Mouse (Mus musculus): ENCODE measurements at regions not wholly inside any gene's neighbourhood (a gene's known extent, or its start where the extent isn't known, plus 50 kb on each side); places are given as distances from the start of the nearest gene placed in this dataset.
A peak's percentile ranks its signal among the peaks of the same experiment; 100 is the strongest.

DNA sequence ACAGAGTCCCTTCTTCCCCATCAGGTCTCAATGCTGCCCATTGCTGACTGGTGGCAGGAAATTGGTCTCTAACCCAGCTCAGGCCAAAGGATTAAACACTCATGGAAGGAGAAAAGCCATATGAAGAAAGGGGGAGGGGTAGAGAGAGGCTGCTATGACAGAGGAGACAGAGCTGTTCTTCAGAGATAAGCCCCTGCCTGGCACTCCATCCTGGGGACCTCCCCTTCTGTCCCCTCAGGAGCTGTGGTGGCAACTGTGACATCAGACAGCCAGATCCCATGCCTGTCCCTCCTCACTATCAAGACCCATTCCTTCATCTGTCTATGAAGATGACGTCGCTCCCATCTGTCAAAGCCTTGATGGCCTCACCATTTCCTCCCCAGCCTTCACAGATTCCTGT, 126.6 kb upstream of the Csf3r start:
- no peak overlapping the region for H3K9ac ChIP-seq (ENCODE audit: low read length)
- no peaks in the 10 kb centered on the region for H3K36me3 ChIP-seq (ENCODE audit: control insufficient read depth, insufficient read depth, low read length)
- ATAC-seq = no peak
- H3K4me2 ChIP-seq (ENCODE audit: low read length) = no peak overlapping the region
- no peak overlapping the region for H3K4me3 ChIP-seq (ENCODE audit: low read depth, low read length)
- no peak overlapping the region for H3K27ac ChIP-seq (ENCODE audit: low read depth, low read length)
- H3K9me3 ChIP-seq (replicated peaks; ENCODE audit: control insufficient read depth, low read length) = no peaks in the 10 kb centered on the region
- 77% methylated on average over 2 of the region's 2 CpGs for WGBS
- H3K27me3 ChIP-seq (replicated peaks; ENCODE audit: control insufficient read depth, insufficient read depth, low read length) = no peaks in the 10 kb centered on the region
- H3K4me1 ChIP-seq (ENCODE audit: control insufficient read depth, insufficient read depth, low read length) = peaks cover 19% of the 10 kb centered on the region; the same call in 1 of the 2 replicates
- peak; percentile 27 for DNase-seq (ENCODE audit: low spot score)

DNA sequence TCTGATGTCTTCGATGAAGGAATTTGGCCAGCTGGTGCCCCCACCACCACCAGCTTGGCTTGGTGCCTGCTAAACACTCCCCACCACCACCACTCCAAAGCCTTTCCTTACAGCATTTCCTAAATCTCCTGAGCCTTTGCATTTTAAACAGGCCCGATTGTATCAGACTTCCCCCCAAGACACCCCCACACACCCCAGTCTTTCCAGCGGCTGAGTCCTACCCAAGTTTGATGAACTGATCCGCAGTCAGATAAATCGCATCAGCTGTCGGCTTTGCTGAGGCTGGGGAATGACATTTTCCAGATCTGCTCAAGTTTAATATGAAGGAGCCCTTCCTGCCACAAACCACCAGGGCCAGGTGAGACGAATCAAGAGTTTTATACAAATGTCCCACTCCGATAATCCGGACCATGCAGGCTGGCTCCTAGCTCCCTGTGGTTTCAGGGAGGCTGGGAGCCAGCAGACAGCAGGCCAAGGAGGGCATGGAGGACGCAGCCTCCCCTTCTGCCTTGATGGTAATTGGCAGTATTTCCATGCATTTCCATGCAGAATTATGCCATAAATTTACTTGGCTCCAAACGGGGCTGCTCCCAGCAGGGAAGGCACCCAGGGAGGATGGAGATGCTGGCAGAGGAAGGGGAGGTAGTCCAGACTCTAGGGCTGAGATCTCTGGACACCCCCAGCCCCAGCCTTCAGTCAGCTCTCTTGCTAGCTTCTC, 125.6 kb upstream of the Csf3r start:
- Histone ChIP-seq H3K27ac (ENCODE audit: low read depth, low read length) (peak overlapping the region; percentile 21; the same call in 1 of the 2 replicates), H3K9ac (ENCODE audit: low read length) (no peak overlapping the region), H3K4me3 (ENCODE audit: low read depth, low read length) (no peak overlapping the region), H3K9me3 (replicated peaks; ENCODE audit: control insufficient read depth, low read length) (no peaks in the 10 kb centered on the region), H3K4me2 (ENCODE audit: low read length) (no peak overlapping the region), H3K4me1 (ENCODE audit: control insufficient read depth, insufficient read depth, low read length) (peaks cover 19% of the 10 kb centered on the region; the same call in 1 of the 2 replicates), H3K27me3 (replicated peaks; ENCODE audit: control insufficient read depth, insufficient read depth, low read length) (no peaks in the 10 kb centered on the region), H3K36me3 (ENCODE audit: control insufficient read depth, insufficient read depth, low read length) (no peaks in the 10 kb centered on the region)
- DNase-seq (ENCODE audit: low spot score) (peak; percentile 54), ATAC-seq (no peak)
- WGBS = 60% methylated on average over 11 of the region's 11 CpGs

DNA sequence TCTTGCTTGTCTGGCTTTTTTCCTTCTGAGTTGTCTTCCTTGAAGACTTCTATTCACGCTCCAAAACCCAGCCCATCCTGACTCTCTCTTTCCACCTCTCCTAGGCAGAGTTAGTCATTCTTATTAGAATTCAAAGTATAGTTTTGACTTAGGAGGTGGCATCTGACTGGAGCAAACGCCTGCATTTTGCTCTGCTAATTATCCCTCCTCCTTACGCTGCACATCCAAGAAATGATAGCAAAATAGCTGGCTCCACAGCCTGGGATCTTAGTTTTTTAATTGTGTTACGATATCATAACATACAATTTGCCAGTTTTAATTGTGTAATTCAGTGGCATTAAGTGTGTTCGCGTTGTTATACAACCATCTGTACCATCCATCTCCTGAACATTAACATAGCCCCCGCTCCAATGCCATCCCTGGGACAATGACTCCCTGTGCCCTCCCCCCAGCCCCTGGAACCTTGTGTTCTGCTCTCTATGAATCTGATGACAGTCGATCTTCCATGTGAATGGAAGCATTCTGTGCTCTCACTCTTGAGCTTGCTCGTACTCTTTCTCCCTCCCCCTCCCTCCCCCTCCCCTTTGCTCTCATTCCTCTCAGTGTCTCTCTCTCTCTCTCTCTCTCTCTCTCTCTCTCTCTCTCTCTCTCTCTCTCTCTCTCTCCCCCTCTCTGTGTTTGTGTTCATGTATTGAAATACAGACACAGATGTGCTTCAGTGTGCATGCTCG, 122.6 kb upstream of the Csf3r start:
- no peak overlapping the region for H3K4me2 ChIP-seq (ENCODE audit: low read length)
- DNase-seq (ENCODE audit: low spot score) (peak; percentile 45), ATAC-seq (no peak)
- H3K9me3 ChIP-seq (replicated peaks; ENCODE audit: control insufficient read depth, low read length) = no peaks in the 10 kb centered on the region
- H3K4me3 ChIP-seq (ENCODE audit: low read depth, low read length) = no peak overlapping the region
- H3K27ac ChIP-seq (ENCODE audit: low read depth, low read length) = peak overlapping the region; percentile 27; the same call in 1 of the 2 replicates
- WGBS = 51% methylated on average over 10 of the region's 10 CpGs
- no peak overlapping the region for H3K9ac ChIP-seq (ENCODE audit: low read length)
- no peaks in the 10 kb centered on the region for H3K27me3 ChIP-seq (replicated peaks; ENCODE audit: control insufficient read depth, insufficient read depth, low read length)
- H3K4me1 ChIP-seq (ENCODE audit: control insufficient read depth, insufficient read depth, low read length) = peaks cover 19% of the 10 kb centered on the region; the same call in 1 of the 2 replicates
- H3K36me3 ChIP-seq (ENCODE audit: control insufficient read depth, insufficient read depth, low read length) = no peaks in the 10 kb centered on the region

DNA sequence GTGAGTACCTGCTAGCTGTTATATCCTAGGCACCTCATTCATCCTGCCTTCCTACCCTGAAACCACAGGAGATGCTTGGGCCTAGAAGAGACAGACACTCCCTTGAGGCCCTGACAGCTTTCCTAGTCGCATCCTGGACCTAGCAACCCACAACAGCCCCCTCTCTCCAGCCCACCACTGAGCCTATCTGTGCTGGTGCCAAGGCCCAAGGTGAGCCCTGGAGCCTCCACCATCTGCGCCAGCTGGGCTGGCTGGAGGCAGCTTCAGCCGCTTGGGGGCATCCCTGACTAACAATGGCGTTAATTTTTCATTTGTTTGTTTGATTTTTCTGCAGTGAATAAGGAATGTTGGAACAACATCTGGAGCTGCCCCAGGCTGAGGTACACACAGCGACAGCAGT, 118.1 kb upstream of the Csf3r start:
- DNase-seq (ENCODE audit: low spot score) (no peak), ATAC-seq (no peak)
- Histone ChIP-seq H3K27me3 (replicated peaks; ENCODE audit: control insufficient read depth, insufficient read depth, low read length) (no peaks in the 10 kb centered on the region), H3K4me1 (ENCODE audit: control insufficient read depth, insufficient read depth, low read length) (0 out of 2 replicates have a peak, but pooled peaks cover 5% of the 10 kb centered on the region), H3K27ac (ENCODE audit: low read depth, low read length) (no peak overlapping the region), H3K9ac (ENCODE audit: low read length) (no peak overlapping the region), H3K36me3 (ENCODE audit: control insufficient read depth, insufficient read depth, low read length) (no peaks in the 10 kb centered on the region), H3K4me3 (ENCODE audit: low read depth, low read length) (no peak overlapping the region), H3K4me2 (ENCODE audit: low read length) (no peak overlapping the region), H3K9me3 (replicated peaks; ENCODE audit: control insufficient read depth, low read length) (no peaks in the 10 kb centered on the region)
- 72% methylated on average over 5 of the region's 5 CpGs for WGBS

DNA sequence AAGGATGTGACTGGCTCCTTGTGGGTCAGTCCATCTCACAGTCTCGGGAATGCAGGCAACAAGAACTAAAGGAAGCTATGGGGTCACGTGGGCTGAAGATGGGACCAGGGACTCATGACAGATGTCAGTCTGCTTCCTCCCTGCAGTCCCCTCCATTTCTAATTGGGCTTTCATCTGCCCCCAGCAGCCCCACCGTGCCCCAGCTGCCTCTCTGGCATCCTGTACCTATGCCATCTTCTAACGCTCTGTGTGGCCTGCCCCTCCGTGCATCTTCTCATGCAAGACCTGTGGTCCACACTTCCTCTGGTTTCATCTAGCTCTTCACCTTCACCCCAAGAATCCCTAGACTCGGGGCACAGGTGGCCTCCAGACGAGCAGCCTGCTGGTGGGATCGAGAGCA, 115.4 kb upstream of the Csf3r start:
- WGBS = 91% methylated on average over 8 of the region's 8 CpGs
- DNase-seq (ENCODE audit: low spot score) = no peak
- H3K27ac ChIP-seq (ENCODE audit: low read depth, low read length) = no peak overlapping the region
- H3K36me3 ChIP-seq (ENCODE audit: control insufficient read depth, insufficient read depth, low read length) = no peaks in the 10 kb centered on the region
- no peak for ATAC-seq
- no peak overlapping the region for H3K4me3 ChIP-seq (ENCODE audit: low read depth, low read length)
- H3K4me1 ChIP-seq (ENCODE audit: control insufficient read depth, insufficient read depth, low read length) = no peaks in the 10 kb centered on the region
- no peaks in the 10 kb centered on the region for H3K27me3 ChIP-seq (replicated peaks; ENCODE audit: control insufficient read depth, insufficient read depth, low read length)
- H3K4me2 ChIP-seq (ENCODE audit: low read length) = no peak overlapping the region
- H3K9me3 ChIP-seq (replicated peaks; ENCODE audit: control insufficient read depth, low read length) = no peaks in the 10 kb centered on the region
- H3K9ac ChIP-seq (ENCODE audit: low read length) = no peak overlapping the region

DNA sequence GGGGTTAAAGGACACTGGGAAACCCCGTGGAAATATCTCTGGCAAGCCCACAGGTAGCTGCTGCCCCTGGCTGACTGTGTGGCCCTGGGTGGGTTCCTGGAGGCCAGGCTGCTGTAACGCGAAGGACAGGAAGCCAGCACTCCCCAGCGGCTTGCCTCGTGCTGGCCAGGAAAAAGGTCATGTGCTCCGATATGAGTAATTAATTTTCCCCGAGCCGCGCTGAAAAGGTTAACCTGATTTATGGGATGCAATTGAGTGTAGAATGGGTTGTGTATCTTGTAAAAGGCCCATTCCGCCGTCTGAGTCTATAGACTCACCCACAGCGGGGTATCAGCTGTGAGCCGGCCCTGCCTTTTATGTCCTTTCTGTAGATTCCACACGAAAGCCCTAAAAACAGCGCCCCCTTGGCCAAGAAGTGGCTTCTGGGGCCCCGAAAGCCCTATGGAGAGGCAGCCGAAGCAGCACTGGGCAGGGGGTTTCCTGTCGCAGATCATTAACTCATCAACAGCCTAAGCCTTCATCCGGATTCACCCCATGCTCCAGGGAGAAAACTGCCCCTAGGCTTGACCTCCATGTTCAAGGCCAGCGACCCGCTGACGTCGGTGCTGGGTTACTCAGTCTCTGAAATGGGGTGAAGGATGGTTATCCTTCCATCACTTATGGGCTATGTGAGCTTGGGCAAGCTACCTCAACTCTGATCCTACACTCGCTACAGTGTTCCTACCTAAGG, 112.6 kb upstream of the Csf3r start:
- Histone ChIP-seq H3K4me3 (ENCODE audit: low read depth, low read length) (no peak overlapping the region), H3K9ac (ENCODE audit: low read length) (no peak overlapping the region), H3K27me3 (replicated peaks; ENCODE audit: control insufficient read depth, insufficient read depth, low read length) (no peaks in the 10 kb centered on the region), H3K4me2 (ENCODE audit: low read length) (no peak overlapping the region), H3K36me3 (ENCODE audit: control insufficient read depth, insufficient read depth, low read length) (no peaks in the 10 kb centered on the region), H3K4me1 (ENCODE audit: control insufficient read depth, insufficient read depth, low read length) (no peaks in the 10 kb centered on the region), H3K27ac (ENCODE audit: low read depth, low read length) (no peak overlapping the region), H3K9me3 (replicated peaks; ENCODE audit: control insufficient read depth, low read length) (no peaks in the 10 kb centered on the region)
- ATAC-seq = no peak
- WGBS = 18% methylated on average over 24 of the region's 24 CpGs
- no peak for DNase-seq (ENCODE audit: low spot score)

DNA sequence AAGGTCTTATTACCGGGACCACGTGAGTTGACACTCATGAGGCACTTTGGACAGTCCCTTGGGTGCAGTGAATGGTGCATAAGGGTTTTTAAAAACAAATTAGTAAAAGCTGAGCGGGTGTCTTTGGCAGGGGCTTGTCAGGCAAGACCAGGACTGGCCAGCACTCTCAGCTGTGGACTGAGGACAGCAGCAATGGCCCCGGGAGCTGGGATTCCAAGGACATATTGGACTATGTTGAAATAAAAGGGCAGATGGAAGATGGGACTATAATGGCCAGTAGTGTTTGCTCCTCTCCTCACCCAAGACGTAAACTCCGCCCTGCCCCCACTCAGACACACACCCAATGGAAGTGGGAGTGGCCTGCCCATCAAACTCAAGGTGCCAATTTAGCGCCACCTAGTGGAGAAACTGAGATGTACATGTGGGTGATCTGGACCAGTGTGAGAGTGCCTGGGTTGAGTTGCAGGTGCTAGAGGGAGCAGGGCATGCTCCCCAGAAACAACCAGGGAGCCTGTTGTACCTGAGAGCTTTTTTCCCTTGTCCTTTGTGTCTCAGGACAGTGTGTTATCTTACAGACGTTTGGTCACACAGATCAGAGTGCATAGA, 111.8 kb upstream of the Csf3r start:
- no peak overlapping the region for H3K27ac ChIP-seq (ENCODE audit: low read depth, low read length)
- DNase-seq (ENCODE audit: low spot score) = peak; percentile 78
- no peak overlapping the region for H3K4me3 ChIP-seq (ENCODE audit: low read depth, low read length)
- peak; percentile 55 for ATAC-seq
- no peak overlapping the region for H3K4me2 ChIP-seq (ENCODE audit: low read length)
- H3K9me3 ChIP-seq (replicated peaks; ENCODE audit: control insufficient read depth, low read length) = no peaks in the 10 kb centered on the region
- H3K27me3 ChIP-seq (replicated peaks; ENCODE audit: control insufficient read depth, insufficient read depth, low read length) = no peaks in the 10 kb centered on the region
- WGBS = 18% methylated on average over 8 of the region's 8 CpGs
- no peak overlapping the region for H3K9ac ChIP-seq (ENCODE audit: low read length)
- H3K36me3 ChIP-seq (ENCODE audit: control insufficient read depth, insufficient read depth, low read length) = no peaks in the 10 kb centered on the region
- H3K4me1 ChIP-seq (ENCODE audit: control insufficient read depth, insufficient read depth, low read length) = no peaks in the 10 kb centered on the region

GRCm38 (mm10) chr4:125915166-125915565, 109.2 kb upstream of the Csf3r start:
- DNase-seq (ENCODE audit: low spot score) = peak; percentile 33
- no peaks in the 10 kb centered on the region for H3K36me3 ChIP-seq (ENCODE audit: control insufficient read depth, insufficient read depth, low read length)
- no peaks in the 10 kb centered on the region for H3K9me3 ChIP-seq (replicated peaks; ENCODE audit: control insufficient read depth, low read length)
- no peak overlapping the region for H3K4me2 ChIP-seq (ENCODE audit: low read length)
- WGBS = 40% methylated on average over 8 of the region's 8 CpGs
- no peaks in the 10 kb centered on the region for H3K4me1 ChIP-seq (ENCODE audit: control insufficient read depth, insufficient read depth, low read length)
- no peak overlapping the region for H3K27ac ChIP-seq (ENCODE audit: low read depth, low read length)
- H3K4me3 ChIP-seq (ENCODE audit: low read depth, low read length) = no peak overlapping the region
- ATAC-seq = no peak
- 0 out of 2 replicates have a peak, but pooled peaks cover 7% of the 10 kb centered on the region for H3K27me3 ChIP-seq (replicated peaks; ENCODE audit: control insufficient read depth, insufficient read depth, low read length)
- no peak overlapping the region for H3K9ac ChIP-seq (ENCODE audit: low read length)

Measured in forebrain, embryonic 14.5 days (tissue).